Mouse (Mus musculus): Measurements from ENCODE around the gene Nhsl1. TPM values are rescaled to one million over a fixed set of nuclear protein-coding genes. Genes with fewer than 3 reads are reported as not detected.

The Nhsl1 gene
- total RNA-seq, 2 experiments from 2014 or later, result 8.3 to 13.4 TPM

DNA sequence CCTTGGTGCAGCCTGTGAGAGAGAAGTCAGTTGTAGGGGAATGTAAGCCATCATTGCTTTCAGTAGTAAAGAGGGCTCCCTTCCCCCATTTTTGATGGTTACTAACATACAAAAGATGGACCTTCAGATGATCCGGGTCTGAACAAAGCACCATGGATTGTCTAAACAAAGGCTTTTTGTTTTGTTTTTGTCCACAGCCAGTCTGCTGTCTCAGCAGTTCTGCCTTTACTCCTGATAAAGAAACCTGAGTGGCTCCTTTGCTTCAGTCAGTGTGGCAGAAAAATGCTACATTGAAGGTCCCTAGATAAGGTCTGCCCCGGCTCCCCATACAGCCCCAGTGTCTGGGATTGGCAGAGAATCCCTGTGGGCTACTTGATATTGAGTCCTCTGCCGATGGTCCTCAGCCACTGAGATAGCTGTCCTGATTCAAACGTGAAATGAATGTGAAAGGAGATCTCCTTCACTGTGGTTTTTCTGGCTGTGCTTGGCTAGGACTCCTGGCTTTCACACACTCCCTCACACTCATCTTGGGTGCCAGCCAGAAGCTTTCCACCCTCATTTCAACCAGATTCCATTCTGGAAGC, 163.9 kb downstream of the Nhsl1 start:
- DNase-seq (ENCODE audit: low spot score in 2 of 2), result no peak

DNA sequence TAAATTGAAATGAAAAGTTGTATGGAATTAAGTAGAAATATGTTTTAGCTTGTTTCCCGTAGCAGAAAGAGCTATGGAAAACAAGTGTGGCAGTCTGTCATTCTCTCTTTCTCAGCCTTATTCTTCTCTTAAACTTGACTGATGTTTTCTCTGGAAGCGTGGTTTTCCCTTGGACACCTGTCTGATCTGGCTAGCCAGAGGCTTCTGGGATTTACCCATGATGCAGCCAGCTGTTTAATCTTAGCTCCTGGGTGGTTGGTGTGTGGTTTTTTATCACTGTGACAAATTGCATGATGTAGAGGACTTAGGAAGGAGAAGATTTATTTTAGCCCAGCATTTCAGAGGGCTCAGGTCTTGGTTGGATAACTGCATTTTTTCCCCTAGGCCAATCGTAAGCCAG, 164.9 kb downstream of the Nhsl1 start:
- no peak for DNase-seq (ENCODE audit: low spot score in 2 of 2)

DNA sequence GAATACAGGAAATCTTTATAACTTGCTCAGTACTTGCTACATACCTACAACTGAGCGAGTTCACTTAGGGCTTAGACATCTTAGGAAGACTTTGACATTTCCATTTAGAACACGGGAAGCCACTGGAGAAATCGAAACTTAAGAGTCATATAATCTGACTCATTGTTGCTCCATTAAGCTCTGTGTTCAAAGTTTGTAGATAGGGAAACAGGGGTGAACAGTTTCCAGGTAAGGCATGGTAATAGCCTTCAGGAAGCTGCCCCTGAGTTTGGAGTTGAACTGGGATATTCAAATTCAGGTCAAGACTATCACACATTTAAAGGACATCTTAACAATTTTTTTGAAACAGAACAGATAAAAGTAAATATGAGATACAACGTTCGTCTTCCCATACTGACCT, 165.9 kb downstream of the Nhsl1 start:
- no peak for DNase-seq (ENCODE audit: low spot score in 2 of 2)

DNA sequence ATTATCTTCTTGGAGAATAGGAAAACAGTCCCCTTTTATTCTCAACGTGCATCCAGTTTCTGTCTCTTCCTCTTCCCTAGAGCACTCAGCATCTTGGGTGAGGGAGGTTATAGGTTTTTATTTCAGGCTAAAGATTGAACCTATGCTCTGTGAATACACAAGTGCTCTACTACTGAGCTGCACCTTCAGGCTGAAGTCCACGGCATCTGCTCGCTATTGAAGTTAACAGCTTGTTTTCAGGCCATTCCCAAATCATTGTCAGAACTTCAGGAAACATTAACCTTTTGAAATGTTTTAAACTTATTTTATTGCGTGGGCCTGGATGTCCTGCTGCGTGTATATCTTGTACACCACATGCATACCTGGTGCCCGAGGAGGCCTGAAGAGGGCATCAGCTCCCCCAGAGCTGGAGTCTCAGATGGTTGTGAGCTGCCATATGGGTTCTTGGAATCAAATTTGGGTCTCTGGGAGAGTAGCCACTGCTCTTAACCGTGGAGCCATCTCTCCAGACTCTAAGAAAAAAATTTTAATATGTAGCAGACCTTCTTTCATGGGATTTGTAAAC, 169.5 kb downstream of the Nhsl1 start:
- no peak for DNase-seq (ENCODE audit: low spot score in 2 of 2)

DNA sequence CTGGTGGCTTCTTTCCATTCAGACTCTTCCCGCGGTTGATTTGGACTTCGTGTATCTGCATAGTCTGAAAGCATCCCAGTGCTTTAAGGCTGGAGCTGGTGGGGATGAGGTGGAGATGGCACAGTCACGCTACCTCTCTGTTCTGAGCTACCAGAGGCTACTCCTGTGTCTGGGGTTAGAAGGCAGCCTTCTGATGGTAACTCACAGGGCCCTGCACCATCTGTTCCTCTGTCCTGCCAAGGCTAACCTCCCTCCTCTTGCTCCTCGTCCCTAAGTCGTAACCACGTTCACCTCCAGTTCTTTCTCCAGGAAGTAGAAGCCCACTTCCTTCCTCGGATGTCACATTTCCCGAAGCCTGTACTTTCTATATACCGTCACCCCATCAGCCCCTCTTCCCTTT, 171.2 kb downstream of the Nhsl1 start:
- no peak for DNase-seq (ENCODE audit: low spot score in 2 of 2)

DNA sequence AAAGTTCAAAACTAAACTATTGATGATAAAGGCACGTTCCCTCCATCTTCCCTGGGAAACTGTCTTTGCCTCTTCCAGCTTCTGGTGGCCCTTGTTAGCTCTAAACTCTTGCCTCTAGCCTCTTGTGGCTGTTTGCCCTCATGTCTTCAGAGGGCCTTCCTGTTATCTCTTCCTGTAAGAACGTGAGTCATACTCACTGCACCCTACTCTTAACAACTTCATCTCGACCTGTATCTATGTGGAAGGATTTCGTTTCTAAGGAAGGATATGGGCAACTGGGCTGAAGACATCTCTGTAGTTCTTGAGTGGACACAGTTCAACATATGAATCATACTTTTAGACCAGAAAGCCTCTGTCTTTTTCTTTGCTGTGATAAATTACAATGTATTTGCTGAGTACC, 173.2 kb downstream of the Nhsl1 start:
- no peak for DNase-seq (ENCODE audit: low spot score in 2 of 2)

DNA sequence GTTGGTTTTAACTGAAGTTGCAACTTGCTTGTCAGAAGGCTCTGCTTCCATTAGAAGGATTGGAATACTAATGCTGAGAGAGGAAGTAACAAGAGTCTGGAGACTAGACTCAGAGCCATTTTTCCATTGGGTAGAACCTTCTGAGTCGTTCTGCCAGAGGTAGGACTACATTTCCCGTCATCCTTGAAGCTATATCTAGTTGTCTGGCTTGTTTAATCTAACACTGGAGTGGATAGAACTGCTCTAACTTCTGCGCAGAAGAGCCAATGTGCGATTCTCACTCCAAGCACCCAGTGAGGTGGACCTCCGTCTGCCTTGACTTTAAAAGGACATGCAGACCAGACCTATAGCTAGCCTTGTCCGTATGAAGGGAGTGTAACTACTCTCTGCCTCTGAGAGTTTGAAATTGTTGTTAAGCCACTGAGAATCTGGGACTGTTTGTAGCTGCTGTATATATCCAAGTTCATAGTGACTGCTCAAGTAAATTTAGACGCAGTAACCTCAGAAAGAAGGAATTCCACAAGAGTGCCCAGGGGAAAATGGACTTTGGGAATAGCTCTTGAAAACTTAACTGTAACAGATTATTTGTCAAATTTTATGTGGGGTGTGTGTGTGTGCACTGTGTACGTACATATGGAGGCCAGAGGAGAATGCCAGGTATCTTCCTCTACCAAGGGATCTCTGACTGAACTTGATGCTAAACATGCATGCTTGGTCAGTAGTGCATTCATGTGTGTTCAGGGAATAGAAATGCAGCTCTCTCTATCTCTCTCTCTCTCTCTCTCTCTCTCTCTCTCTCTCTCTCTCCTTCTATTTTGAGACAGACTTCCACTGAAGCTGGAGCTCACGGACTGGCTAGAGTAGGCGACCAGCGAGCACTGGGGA, 174.5 kb downstream of the Nhsl1 start:
- DNase-seq (ENCODE audit: low spot score in 2 of 2), result no peak

DNA sequence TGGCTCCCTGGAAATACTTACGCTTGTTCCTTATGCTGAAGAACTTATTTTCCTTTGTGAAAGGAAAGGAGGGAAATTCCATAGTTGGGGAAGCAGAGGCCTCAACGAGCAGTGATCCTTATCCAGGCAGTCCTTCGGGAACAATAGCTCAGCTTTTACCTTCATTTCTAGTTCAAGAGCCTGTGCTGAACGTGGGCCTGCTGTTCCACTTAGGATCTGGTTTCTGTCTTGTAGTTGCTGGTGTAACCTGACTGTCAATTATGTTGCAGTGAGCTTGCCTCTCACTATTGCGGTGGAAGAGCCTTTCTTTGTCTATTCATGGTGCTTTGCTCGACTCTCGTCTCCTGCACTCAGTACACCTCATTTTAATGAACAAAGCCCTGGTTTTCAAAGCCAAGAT, 175.5 kb downstream of the Nhsl1 start:
- DNase-seq (ENCODE audit: low spot score in 2 of 2), result no peak

DNA sequence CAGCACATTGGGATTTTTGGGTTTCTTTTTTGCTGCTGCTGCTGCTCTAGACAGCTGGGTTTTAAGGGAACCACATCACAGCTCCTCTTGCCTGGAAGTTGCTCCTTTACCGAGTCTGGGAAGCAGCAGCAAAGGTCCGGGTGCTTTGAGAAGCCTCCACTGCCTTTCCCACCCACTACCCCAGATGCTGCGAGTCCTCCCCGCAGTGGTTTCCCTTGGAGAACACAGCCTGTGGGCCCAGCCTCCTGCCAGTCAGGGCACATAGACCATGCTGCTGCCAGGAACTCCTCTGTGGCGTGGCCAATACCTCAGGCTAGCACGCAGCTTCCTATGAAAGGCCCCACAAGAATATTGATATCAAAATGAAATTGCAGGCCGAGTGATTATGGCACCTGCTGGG, 178.3 kb downstream of the Nhsl1 start:
- DNase-seq (ENCODE audit: low spot score in 2 of 2), result no peak

DNA sequence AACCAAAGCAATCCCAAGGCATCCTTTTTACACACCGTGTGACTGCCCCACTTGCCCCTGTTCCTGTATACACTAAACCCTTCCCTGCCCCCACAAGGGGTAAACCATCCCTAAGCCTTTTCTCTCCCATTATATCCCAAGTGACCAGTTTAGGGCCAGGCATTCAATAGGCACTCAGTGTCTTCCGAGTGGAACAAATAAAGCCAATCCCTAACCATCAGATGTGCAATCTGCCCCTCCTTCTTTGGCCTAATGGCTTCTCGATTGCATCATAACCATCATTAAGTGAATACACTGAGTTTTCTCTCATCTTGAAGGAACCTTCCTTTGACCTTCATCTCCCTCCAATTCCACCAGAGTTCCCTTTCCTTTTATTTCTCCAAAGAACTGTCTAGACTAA, 183.2 kb downstream of the Nhsl1 start:
- DNase-seq (ENCODE audit: low spot score in 2 of 2), result no peak

DNA sequence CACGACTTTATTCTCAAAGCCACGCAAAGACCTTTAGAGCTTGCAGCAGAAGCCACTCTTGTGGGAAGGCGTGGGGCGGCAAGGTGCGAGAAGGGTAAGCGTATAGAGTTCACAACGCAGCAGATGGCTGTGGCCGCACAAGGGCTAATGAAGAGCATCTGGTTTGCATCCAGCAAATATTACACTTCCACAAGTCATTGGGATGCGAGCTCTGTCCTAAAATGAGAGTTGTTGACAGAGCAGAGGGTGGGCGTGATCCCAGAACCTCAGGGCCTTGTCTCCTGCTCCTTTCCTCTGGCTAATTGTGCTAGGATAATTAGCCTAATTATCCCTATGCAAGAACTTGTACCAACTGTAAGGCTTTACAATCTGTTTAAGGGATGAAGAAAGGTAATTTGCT, 186.9 kb downstream of the Nhsl1 start:
- DNase-seq (ENCODE audit: low spot score in 2 of 2), result no peak

DNA sequence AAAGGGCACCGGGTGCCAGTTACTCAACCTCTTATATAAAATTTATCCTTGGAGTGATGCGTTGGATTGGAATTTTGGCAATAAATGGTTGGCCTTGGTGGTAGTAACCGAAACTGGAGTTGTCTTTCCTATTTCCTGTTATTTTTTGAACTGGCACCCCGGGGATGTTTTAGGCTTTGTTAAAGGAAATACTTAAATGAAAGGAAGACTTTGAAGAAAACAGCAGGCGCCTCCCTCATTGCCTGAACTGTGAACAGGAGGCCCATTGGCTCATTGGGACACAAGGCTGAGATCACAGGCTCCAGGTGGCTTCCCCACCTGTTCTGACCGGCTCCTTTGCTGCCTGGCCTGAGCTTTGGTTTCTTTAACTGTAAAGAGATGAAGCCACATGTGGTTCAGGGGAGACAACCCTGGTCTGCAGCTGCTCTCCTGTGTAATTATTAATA, 187.7 kb downstream of the Nhsl1 start:
- DNase-seq (ENCODE audit: low spot score in 2 of 2), result no peak

DNA sequence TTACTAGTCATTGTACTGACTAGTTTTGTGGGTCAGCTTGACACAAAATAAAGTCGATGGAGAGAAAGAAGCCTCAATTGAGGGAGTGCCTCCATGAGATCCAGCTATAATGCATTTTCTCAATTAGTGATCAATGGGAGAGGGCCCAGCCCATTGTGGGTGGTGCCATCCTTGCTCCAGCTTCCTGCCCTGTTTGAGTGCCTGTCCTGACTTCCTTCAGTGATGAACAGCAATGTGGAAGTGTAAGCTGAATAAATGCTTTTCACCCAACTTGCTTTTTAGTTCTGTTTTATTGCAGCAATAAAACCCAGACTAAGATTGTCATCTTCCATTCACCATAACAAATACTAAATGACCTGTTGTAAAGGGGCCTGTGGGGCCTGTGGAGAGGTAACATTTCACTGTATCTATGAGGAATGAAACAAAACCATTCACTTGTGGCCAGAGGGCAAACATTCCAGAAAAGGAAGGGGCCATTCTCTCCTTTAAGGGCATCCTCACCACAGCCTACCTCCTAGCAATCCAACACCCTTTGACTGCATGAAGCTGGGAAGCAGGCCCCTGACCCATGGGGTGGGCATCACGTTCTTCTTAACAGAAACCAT, 189.2 kb downstream of the Nhsl1 start:
- DNase-seq (ENCODE audit: low spot score in 2 of 2), result no peak

DNA sequence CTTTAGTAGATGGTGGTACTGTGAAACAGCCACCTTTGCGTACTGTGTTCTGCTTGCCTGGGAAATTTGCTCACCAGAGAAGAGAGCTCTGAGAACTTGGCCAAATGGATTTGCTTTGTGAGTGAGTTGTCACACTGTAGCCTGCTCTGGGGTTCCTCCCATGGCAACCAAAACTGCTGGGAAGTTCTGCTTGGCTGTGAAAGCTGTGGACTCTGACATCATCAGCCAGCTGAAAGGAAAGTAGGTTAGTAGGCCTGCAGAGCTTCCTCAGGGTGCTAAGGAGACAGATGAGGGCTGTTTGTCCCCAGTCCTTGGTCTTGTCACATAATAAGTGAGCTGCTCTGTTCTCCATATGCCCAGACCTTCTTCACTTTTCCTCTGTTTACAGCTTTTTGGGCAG, 189.8 kb downstream of the Nhsl1 start:
- no peak for DNase-seq (ENCODE audit: low spot score in 2 of 2)

DNA sequence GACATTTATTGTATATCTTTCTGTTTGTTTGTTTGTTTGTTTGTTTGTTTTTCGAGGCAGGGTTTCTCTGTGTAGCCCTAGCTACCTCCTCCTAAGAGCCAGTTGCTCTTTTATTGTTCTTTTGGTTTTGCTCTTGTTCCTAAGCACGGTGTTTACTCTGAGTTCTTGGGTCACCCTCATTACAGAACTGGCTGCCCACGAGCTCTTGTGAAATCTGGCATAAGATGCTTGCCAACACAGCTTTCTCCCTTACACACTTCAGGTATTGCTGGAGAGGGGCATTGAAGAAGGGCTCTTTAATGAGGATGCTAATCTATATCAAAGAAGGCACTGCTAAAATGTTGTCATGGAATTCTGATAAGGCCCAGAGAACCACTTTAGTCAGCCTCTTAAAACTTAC, 191.9 kb downstream of the Nhsl1 start:
- DNase-seq (ENCODE audit: low spot score in 2 of 2), result no peak

DNA sequence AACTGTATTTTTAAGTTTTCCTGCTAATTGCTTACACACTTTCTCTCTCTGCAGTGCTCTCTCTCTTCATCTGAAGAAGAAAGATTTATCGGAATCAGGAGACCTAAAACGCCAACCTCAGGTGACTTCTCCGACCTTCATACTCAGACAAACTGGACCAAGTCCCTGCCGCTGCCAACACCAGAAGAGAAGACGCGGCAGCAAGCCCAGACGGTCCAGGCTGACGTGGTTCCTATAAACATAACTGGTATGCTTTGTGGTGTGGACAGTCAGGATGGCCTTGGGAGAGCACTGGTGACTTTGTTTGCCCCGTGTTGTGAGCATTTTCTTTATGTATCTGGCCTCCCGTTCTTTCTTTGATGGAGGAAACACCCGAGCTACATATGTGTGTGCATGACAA, 192.7 kb downstream of the Nhsl1 start:
- DNase-seq (ENCODE audit: low spot score in 2 of 2), result no peak

DNA sequence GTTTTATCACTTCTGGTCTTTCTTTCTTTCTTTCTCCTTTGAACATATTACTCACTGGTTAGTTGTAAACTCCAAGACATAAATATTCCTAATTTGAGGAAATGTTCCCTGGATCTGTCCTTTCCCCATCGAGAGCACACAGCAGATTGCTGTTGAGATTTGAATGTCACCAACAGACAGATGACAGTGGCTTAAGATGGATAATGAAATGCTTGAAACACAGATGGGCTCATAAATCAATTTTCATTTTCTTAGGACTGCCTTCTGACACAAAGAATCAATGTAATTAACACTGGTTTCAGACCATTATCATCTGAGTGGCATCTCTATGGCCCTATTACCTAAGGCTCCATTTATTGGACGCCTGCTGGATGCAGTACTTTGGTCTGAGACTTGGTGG, 203.8 kb downstream of the Nhsl1 start:
- no peak for DNase-seq (ENCODE audit: low spot score in 2 of 2)

DNA sequence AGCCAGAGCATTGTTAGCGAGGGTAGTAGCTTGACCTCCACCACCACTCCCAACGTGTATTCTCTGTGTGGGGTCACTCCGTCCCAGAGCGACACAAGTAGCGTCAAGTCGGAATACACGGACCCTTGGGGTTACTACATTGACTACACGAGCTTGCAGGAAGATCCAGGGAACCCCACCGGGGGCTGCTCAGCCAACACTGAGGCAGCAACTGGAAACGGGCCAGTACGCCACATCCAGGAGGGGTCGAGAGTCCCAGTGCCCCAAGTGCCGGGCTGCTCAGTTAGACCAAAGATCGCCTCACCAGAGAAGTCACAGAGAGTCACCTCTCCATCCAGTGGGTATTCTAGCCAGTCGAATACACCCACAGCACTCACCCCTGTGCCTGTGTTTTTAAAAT, 206.5 kb downstream of the Nhsl1 start:
- no peak for DNase-seq (ENCODE audit: low spot score in 2 of 2)

DNA sequence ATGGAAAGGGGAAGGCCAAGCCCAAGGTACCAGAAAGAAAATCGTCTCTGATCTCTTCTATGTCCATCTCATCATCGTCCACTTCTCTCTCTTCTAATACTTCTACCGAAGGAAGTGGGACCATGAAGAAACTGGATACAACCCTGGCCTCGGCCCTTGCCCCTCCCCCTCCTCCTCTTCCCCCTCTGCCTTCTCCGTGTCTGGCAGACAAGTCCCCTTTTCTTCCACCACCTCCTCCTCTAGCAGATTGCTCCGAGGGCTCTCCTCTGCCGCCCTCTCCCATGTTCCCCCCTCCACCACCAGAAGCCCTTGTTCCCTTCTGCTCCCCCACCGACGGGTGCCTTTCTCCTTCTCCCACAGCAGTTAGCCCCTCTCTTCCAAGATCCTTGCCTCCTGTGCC, 206.9 kb downstream of the Nhsl1 start:
- DNase-seq (ENCODE audit: low spot score in 2 of 2), result no peak

DNA sequence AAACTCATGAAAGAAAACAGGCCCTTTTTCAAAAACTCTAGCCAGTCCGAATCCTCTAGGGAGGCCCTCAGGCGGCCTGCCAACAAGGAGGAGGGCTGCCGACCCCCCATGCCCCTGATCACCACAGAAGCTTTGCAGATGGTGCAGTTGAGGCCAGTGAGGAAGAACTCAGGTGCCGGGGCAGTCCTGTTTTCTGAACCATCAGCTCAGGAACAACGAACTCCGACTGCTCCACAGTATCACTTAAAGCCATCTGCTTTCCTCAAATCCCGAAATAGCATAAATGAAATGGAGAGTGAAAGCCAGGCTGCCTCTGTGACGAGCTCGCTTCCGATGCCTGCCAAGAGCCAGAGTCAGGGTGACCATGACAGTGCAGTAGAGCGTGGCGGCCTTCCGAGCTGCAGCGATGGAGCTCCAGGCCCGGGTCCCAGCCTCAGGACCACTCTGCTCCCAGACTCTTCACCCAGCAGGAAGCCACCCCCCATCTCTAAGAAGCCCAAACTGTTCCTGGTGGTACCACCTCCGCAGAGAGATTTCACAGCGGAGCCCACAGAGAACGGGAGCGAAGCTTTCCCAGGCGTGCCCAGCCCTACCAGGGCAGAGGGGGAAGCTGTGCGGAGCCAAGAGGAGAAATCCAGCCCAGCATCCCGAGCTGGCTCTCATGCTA, 207.5 kb downstream of the Nhsl1 start:
- DNase-seq (ENCODE audit: low spot score in 2 of 2), result no peak

DNA sequence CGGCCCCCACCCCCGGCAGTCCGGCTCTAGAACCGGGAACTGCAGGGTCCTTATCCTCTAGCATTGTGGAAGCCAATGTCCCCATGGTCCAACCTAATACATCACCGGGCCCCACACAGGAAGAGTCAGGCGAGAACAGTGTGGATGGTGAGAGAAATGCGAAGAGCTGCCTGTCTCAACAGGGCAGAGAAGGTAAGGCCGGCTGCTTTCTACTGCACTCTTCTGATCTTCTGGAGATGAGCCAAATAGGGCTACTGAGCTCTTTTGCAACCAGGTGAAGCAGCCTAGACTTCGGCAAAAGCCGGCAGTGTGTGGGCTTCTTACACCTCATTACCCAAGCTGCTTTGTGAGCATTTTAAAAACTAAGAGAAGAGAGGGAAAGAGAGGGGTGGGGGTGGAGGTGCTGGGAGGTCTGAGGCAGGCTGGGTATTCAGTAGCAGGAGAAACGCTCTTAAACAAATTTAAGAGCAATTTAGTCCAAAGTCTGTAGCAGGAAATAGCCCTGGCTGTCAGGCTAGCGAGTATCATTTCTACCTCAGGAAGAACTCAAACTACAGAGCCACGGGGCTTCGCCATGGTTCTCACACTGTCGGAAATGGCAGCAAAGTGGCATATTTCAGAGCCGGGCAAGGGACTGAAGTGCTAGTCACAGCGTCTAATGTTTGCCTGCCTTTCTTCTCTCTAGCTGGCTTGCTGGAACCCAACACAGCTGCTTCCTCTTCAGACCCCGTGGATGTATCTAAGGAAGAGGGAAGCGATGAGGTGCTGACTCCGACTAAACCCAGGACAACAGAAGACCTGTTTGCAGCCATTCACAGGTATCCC, 208.3 kb downstream of the Nhsl1 start:
- DNase-seq (ENCODE audit: low spot score in 2 of 2), result no peak
